Mouse (Mus musculus): Measurements from ENCODE around the gene Glb1l. TPM values are rescaled to one million over a fixed set of nuclear protein-coding genes. Genes with fewer than 3 reads are reported as not detected.

The Glb1l gene
- total RNA-seq, 1 experiment from 2014 or later: 13.1 TPM

GRCm38 (mm10) chr1:75211141-75211708, 612 bp upstream of the Glb1l start:
- no peak for ATAC-seq (replicated peaks; ENCODE audit: low read depth, poor library complexity, severe bottlenecking)

DNA sequence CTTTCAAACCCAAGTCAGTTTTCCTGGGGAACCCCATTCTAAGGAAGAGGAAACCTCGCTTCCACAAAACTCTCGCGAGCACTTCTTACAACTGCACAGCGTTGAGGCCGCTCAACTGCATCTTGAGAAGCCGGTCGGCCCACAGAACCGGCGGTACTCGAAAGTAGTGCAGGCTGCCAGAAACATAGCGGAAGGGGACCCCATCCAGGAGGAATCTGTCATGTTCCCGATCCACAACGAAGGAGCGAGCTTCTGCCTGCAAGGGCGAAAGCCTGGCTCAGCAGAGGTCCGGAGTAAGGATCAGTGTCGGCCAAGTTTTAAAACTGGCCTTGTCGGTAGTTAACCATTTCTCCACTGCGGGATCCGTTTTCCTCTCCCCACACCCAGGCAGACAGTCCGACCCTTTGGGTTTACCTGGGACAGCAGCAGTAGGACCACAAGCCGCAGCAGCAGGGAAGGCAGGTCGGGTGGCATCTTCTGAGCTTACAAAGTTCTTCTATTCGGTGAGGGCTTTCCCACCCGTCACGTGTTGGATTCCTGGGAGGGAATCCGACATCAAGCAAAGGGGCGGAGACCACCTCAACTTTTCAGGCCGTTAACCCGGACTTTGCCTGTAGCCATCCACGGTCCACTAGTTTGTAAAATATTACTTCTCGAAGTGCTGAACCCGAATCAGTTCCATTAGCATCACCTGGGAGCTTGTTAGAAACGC, 1.5 kb downstream of the Glb1l start:
- ATAC-seq (replicated peaks; ENCODE audit: low read depth, poor library complexity, severe bottlenecking): 0 out of 2 replicates have a peak, but pooled peaks have one; percentile 13

DNA sequence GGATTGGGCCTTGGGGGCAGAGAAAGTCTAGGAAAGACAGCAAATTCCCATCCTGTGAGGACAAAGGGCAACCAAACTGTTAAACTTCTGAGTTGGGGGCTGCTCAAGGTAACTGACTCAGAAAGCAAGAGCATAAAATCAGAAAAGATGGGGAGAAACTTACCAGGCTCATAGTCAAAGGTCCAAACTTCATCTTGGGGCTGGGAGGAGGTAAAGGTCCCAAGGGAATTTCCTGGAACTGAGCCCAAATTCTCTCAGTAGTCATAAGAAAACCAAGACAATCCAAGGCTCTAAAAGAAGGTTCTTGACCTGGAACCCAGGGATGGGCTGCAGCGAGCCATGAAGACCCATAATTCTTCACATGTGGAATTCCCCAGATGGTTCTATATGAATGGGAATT, 9.4 kb downstream of the Glb1l start:
- ATAC-seq (replicated peaks; ENCODE audit: low read depth, poor library complexity, severe bottlenecking): no peak

GRCm38 (mm10) chr1:75192452-75192851, 18.2 kb downstream of the Glb1l start:
- peak; percentile 45 for ATAC-seq (replicated peaks; ENCODE audit: low read depth, poor library complexity, severe bottlenecking)

DNA sequence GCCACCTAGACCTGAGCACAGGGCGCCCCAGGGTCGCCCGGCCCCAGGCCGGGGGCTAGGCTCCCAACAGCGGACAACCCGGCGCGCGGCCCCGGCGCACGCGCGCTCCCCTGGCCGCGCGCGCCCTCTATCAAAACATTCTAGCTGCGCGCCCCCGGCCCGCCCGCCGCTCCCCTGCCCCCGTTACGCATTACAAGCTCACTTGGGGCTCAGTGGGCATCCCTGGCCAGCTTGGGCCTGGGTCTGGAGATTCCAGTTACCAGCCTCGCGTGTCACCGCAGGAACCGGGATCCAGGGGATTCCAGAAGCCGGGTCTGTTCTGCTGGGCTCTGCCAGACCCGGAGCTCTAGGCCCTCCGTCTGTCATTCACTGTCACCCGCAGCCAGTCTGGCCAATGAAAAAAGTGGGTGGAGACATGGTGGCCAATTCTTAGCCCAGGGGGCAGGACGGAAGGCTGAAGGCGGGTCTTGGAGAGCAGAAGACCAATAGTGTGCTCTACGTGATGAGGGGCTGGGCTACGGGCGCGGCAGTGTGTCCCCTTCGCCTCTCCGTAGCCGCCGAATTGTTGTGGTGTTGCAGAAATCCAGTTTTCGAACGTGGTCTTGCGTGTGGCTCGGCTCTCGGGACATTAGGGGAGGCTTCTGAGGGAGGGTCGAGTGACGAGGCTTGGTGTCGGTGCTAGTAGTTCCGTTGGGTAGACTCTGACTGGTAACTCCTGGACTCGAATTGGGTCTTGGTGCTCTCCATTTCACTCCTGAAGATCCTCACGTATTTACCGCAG, 18.8 kb downstream of the Glb1l start, which contains the start of the genes Ankzf1 and Atg9a:
TSS of gene Ankzf1 (plus strand) at position 530 of the 781 bp plus-strand sequence.
TSS of gene Atg9a (minus strand) at position 575 of the 781 bp plus-strand sequence.
- ATAC-seq (replicated peaks; ENCODE audit: low read depth, poor library complexity, severe bottlenecking): peak; percentile 91

DNA sequence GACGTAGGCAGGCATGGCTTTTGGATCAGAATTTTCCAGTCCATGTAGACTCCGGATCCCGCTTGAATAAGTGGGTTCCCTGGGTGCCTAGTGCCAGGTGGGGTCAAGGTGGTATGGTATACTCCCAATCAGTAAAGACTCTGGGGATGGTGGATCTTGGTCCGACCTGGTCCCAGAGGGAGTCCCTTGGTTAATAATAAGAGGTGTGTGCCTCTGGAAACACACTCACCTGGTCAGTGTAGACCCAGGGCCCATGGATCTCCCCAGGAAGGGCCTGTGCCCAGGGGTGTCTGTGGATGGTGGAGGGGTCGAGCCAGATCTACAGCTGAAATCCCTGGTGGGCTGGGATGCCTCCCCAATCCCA, 19.4 kb downstream of the Glb1l start:
- ATAC-seq (replicated peaks; ENCODE audit: low read depth, poor library complexity, severe bottlenecking): no peak

- no peak for ATAC-seq (replicated peaks; ENCODE audit: low read depth, poor library complexity, severe bottlenecking)
Observed at GRCm38 (mm10) chr1:75190577-75190976, 20.0 kb downstream of the Glb1l start.

- peak; percentile 64 for ATAC-seq (replicated peaks; ENCODE audit: low read depth, poor library complexity, severe bottlenecking)
Observed at GRCm38 (mm10) chr1:75187914-75188483, 22.6 kb downstream of the Glb1l start.

GRCm38 (mm10) chr1:75187126-75187525, 23.5 kb downstream of the Glb1l start:
- no peak for ATAC-seq (replicated peaks; ENCODE audit: low read depth, poor library complexity, severe bottlenecking)

DNA sequence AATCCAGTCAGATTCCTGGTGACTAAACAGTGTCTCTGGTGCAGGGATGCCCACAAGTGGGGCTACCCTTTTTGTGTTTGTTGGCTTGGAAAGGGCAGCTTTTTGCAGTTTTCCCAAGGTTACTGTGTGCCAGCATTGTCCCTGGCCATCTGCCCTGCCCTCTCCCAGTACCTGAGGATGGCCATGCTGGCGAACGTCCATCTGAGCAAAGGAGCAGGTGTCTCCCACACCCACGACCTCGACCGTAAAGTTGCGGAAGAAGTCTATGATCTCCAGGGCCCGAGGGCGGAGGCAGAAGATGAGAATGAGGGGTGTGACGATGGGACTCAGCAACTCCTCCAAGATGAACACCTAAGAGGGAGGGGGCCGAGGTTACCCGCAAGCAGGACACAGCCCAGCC, 25.1 kb downstream of the Glb1l start:
- no peak for ATAC-seq (replicated peaks; ENCODE audit: low read depth, poor library complexity, severe bottlenecking)

GRCm38 (mm10) chr1:75182160-75182559, 28.5 kb downstream of the Glb1l start:
- no peak for ATAC-seq (replicated peaks; ENCODE audit: low read depth, poor library complexity, severe bottlenecking)

GRCm38 (mm10) chr1:75181377-75181870, 29.2 kb downstream of the Glb1l start:
- no peak for ATAC-seq (replicated peaks; ENCODE audit: low read depth, poor library complexity, severe bottlenecking)

GRCm38 (mm10) chr1:75180741-75181140, 29.9 kb downstream of the Glb1l start:
- no peak for ATAC-seq (replicated peaks; ENCODE audit: low read depth, poor library complexity, severe bottlenecking)

- peak; percentile 89 for ATAC-seq (replicated peaks; ENCODE audit: low read depth, poor library complexity, severe bottlenecking)
Observed at GRCm38 (mm10) chr1:75180105-75180590, 30.5 kb downstream of the Glb1l start, which contains the start of gene Abcb6. Gene Abcb6, minus strand, starts transcription at chr1:75180392.

DNA sequence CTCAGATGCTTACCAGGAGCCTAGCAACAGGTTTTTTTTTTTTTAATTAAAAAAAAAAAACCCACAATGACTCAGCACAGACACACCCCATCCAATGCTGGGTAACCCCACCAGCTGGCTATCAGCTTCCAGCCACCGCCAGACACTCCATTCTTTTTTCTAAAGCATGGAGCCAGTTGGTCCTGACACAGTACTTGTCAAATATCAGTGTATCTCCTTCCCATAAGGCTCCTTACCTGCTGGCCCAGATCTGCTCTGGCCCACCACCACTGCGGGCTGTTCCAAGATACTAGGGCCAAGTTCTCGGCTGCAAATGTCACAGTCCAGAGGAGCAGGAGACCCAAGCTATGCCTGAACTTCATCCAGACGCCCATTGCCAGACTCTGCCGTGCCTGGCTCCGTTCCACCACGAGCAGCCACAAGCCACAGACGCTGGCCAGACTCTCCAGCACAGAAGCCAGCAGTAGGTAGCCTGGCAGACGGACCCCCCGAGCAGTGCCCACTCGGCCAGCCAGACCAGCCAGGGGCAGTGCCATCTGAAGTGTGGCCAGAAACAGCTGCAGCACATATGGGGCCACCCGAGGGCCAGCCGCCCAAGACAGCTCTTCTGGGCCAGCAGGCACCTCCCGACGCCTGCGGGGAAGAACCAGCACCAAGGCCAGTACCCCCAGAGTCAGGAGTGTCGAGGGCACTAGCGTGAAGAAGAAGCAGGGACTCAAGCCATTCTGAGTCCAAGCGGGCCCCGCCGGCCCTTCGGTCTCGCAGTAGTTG, 31.1 kb downstream of the Glb1l start:
- peak; percentile 59 for ATAC-seq (replicated peaks; ENCODE audit: low read depth, poor library complexity, severe bottlenecking)

DNA sequence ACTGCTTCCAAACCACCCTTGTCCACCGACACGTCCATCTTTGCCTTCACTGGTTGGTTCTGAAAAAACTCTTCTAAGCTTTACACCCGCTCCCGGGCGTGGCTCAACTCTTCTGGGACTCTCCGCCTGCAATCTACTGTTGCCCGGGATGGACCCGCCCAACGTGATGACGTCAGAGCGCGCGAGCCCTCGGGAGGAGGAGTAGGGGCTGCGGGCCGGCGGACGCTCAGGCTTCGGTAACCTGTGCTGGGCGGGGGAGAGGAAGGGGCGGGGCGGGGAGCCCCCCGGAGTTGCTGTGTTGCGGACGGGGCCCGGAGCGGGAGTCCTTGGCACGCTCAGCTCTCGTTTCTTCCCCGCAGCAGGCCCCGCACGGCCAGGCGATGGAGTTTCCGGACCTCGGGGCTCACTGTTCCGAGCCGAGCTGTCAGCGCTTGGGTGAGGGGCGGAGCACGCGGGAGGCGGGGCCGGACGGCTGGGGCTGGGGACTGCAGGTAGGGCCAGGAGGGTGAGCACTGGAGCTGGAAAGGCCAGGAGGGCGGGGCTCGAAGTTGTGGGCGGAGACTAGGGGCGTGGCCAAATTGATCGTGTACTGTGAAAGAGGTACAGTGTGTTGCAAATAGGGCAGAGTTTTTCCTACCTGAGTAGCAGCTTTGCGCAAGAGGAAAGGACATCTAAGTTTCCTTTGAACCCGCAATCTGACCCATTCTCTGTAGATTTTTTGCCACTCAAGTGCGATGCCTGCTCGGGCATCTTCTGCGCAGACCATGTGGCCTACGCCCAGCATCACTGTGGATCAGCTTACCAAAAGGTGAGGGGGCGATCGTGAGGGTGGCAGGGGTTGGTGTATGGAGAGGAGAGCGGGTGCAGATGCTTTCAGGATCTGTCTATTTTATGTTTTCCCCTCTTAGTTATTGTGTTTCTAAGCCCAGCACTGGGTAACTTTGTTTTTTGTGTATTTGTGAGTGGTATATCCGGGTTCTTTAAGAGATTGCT, 41.8 kb downstream of the Glb1l start, which contains the start of gene Zfand2b:
TSS of gene Zfand2b (plus strand) at position 175 of the 993 bp plus-strand sequence.
- ATAC-seq (replicated peaks; ENCODE audit: low read depth, poor library complexity, severe bottlenecking): peak; percentile 94

- ATAC-seq (replicated peaks; ENCODE audit: low read depth, poor library complexity, severe bottlenecking): no peak
Observed at GRCm38 (mm10) chr1:75168093-75168471, 42.5 kb downstream of the Glb1l start.

GRCm38 (mm10) chr1:75160256-75160617, 50.4 kb downstream of the Glb1l start:
- no peak for ATAC-seq (replicated peaks; ENCODE audit: low read depth, poor library complexity, severe bottlenecking)

All from common myeloid progenitor, adult 5-6 weeks (primary cell).